Mouse (Mus musculus) hindlimb bud, embryonic 11.5 days (tissue): Measurements from ENCODE around the gene Neu3.

Experiments
- DNase-seq: peaks from one replicate; pipeline ENCODE4 v3.0.0-alpha.2; 2012; ENCODE audit warnings: low read depth, low spot score; ENCODE audit errors: extremely low spot score

The Neu3 gene

DNA sequence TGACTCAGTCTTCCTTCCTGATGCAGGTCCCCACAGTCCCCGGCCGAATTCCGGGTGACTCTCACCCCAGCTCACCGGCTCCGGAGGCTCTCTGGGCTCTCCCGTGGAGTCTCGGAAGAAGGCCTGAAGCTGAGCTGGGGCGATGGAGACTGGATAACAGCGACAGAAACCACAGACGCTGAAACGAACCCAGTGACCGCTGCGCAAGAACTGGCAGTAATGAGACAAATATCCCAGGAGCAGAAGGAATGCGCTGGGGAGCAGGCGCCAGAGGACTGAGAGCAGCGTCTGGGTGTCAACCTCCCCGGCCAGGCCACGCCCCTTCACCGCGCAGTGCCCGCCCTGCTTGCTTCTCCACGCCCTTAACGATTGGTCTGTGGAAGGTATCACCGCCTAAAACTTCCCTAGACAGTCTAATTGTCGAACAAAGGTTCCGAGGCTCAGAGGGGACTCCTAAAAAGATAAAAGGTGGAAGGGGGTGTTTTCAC is at the start of gene Neu3:
TSS of gene Neu3 (minus strand) at position 335 of the 488 bp plus-strand sequence.
- DNase-seq, result peak; percentile 76

DNA sequence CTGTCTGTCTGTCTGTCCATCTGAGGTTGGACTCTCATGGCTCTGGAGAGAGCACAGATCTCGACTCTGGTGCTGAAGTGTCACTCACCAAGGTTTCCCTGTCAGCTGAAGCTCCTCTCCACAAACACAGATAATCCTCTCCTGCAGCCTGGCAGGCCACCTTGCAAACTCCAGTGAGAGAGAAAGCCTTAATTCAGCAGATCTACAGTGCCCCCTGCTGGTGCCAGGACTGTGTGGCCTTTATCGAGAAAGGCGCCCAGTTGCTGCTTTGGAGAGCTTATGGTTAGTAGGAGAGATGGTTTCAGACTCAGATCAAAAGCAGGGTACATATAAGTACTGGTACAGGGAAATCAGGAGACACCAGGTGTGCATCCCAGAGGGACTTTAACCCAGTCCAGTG is 48.1 kb upstream of the Neu3 start:
- peak; percentile 67 for DNase-seq

DNA sequence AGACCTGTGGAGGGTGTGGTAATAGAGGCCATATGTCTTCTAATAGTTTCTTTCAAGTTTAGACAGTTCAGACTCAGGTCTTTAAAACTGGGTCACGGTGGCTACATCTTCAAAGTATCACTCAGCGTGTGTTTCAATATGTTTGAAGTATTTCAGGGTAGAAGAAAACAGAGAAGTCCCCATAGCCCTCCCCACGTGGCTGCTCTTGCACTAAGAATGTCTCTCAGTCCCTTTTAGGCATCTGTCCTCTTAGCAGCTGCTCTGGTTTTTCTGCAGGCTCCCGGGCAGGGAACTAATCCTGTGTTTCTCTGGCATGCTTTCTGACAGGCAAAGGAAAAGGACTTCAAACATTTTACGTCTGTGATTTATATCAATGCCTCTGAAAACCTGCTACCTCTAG is 47.7 kb upstream of the Neu3 start:
- no peak for DNase-seq

DNA sequence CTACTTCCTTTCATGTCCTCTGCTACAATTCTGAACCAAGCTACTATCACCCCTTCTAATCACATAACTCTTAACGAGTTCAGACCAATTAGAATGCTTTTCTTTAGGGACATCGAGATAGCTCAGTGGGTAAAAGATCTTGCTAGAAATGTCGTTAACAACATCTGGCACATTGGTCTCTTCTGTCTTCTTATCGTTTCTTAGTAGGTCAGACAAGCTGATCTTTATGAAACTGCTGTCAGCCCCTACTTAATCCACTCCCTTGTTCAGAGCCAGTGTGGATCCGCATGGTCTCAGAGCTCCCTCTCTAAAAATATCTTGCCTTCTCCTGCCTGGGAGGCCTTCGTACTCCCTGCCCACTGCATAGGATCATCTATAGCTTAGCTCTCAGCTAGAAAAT is 45.7 kb upstream of the Neu3 start:
- no peak for DNase-seq

DNA sequence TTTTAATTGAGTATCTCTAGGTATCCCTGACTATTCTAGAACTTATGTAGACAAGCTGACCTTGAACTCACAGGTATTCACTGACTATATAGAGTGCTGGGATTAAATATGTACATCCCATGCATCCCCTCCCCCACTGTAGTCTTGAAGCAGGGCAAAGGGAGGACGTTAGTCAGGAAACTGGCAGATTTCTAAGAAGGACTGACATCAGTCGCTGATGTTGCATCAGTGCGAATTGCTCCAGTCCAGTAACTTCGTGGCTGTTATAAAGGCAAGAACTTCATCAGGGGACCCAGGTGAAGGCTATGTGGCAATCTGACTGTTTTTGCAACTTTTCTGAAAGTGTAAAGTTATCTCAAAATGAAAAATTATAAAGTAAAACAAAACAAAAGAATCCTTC is 41.1 kb upstream of the Neu3 start:
- no peak for DNase-seq

DNA sequence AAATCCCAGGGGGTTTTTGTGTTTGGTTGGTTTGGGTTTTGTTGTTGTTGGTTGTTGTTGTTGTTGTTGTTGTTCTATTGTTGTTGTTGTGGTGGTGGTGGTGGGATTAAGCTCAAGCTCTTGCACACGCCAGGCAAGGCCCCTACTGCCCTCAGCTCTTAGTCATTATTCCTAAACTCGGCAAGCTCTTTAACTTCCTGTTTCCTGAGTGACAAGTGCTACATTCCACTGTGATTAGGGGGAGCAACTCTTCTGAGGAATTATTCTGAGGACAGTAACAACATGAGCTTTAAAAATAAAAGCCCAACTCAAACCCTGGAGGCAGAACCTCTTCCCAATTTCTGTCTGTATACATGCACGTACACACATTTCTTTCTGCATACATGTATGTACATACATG is 37.0 kb upstream of the Neu3 start:
- no peak for DNase-seq

DNA sequence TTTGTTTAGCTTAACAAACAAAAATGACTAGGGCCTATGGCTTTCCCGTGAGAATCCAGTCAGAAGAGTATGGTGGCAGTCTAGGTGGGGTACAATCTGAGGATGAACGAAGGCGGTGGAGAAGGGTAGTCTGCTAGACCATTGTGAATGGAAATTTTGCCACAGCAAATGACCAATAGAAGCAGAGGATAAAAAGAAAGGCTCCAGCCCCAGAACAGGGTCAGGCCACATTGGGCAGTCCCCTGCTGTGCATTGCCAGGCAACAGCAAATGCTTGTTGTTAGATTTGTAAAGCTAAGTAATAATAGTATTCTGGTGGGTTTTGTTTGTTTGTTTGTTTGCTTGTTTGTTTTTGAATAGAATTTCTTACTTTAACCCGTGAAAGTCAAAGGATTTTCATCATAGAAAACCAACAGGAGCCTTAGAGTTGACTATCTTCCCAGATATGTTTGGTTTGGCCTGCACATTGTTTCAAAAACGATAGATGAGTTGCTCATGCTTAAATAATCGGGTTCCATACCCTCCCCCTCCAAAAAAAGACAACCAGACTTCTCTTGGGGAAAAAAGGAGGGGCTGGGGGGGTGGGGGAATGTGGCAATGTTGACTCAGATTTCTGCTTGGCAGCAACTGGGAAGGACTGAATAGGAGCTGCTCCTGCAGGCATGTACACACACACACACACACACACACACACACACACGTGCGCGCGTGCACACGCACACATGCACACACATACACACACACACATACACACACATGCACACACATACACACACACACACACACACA is 36.2 kb upstream of the Neu3 start:
- no peak for DNase-seq

DNA sequence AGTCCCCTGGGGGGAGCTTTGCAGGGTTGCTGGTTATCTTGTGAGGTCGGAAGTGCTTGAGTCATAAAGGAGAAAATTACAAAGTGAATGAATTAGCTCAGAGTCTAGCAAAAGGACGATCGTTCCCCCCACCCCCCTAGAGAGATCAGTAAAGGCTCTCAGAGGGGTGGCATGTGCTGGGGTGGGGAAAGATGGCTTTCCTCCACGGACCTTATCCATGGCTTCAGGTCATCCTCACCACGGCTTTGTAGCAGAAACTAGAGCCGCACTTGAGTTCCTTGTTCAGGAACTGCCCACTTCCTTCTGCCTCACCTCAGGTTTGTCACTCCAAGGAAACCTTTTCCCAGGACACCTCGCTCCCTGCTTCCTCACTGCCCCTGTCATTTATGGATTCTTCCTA is 35.1 kb upstream of the Neu3 start, which contains the start of gene Spcs2:
TSS of gene Spcs2 (minus strand) at position 101 of the 400 bp plus-strand sequence.
- no peak for DNase-seq

DNA sequence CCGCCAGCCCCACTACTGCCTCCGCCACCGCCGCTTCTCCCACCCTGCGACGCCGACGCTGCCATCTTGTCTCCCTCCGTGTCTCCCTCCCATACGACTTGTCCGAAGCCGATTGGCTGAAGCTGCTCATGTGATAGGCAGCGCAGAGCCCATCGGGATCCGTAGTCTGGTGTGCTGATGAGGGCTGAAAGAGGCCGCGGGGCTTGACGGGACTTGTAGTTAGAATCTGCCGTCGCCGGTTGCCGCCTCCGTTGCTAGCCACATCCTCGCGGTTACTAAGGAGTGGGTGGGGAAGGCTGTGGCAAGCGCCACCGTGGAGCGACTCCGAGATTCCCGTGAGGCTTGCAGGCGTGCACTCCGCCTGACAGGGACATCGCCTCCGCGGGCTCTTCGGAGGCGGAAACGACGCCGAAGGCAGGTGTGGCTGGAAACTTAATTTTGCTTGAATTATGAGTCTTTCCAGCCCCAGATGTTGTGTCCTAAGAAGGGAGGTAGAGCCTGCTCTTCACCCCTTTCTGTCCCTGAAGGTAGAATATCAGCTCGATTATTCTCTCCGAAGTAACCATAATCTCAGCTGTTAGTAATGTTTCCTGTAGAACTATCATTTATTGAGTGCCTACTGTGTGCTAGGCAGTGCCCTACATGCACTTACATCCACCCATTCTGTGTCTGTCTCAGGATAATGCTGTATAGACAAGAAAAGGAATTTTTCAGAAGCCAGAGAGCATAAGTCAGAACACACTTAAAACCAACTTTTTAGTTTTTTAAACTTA is 30.8 kb upstream of the Neu3 start, which contains the start of gene Xrra1:
TSS of gene Xrra1 (plus strand) at position 304 of the 773 bp plus-strand sequence.
- peak; percentile 94 for DNase-seq

DNA sequence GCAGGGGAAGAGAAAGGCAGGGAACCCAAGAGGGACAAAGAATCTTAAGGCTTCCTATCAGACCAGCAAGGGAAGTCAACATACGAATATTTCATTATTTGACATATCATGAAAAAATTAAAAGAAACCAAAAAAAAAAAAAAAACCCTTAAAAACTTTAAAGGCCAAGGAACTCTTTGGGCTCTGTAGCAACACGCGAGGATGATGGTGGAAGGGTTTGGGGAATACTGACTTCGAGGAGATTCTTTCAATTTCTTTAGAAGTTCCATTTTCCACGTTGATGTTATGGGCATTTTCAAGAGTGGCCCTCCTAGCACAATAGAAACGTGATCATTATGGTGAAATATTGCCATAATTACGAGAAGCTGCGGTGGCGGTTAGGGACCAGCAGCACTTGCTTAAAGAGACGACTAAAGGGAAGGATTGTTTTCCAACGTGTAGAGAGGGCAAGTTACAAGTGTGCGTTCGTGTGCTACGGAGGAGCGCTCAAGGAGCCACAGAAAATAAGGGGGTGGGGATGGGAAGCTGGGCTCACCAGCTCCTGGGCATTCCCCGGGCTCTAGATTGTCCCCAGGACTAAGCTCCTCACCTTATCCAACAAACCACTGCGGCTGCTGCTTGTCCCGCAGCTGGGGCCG is 30.1 kb upstream of the Neu3 start:
- no peak for DNase-seq

DNA sequence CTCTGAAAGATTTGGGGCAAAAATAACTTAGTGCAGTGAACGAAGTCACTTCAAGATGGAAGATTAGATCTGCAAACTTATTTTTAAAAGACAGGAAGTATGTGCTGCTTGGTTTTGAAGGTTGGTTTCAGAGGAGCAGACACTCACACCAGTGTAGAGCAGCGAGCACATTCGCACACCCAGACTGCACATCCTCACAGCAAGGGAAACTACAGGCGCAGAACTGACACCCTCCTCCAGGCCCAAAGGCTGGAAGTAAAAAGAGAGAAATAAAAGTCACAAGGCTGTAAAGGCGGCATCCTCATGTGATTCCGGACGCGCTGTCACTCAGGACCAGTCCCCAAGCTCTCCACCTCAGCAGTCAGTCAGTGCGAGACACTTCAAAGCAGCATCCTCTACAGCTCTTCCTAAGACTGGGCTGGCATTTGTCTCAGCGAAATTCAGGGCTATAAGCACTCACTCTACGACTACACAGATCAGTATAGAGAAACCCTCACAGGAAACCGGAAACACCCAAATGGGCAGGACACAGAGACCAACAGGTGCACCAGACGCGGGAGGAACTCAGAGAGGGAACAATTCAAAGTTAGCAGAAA is 28.1 kb upstream of the Neu3 start:
- no peak for DNase-seq

DNA sequence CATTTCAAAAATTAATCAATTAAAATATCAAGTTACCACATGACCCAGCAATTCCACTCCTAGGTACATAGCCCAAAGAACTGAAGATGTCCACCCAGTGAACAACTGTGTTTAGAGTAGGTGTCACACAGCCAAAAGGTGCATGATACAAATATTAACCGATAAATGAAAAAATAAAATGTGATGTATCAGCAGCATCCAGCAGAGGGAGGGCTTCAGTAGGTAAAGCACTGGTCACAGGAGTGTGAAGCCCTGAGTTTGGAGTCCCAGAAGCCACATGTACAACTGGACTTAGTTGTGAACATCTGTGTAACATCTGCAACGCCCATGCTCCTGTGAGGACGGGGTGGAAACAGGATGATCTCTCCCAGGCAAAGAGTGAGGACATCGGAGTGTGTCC is 26.1 kb upstream of the Neu3 start:
- DNase-seq, result no peak

DNA sequence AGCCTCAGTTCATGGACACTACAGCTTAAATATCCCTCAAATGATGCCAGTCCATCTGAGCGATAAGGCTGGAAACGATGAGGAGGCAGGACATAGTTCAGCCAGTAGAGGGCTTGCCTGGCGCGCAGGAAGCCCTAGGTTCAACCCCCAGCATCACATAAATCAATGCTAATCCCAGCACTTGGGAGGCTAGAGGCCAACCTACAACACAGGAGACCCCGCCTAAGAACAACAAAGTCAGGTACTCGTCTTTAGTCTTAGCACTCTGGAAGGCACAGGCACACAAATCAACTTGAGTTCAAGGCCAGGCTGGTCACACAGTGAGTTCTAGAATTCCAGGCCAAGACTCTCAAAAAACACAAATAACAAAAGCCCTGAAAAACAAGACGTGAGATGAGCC is 25.1 kb upstream of the Neu3 start:
- no peak for DNase-seq

DNA sequence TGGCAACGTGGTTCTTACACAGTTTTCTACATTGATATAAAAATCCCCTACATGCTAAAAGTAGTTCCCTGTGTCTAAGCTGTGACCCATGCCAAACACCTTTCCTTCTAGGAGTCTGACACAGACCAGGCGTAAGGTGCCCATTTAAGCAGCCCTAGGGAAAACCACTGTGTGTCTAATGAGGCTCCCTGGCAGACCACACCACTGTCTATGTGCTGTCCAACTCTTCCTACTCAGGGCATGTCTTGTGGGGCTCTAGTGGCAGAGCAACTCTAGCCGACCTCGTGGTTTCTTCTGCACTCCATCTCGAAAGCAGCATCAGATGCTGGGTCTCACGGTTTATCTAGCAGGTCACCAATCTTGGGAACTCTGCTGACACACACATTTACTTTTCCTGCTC is 23.4 kb upstream of the Neu3 start:
- DNase-seq, result no peak

DNA sequence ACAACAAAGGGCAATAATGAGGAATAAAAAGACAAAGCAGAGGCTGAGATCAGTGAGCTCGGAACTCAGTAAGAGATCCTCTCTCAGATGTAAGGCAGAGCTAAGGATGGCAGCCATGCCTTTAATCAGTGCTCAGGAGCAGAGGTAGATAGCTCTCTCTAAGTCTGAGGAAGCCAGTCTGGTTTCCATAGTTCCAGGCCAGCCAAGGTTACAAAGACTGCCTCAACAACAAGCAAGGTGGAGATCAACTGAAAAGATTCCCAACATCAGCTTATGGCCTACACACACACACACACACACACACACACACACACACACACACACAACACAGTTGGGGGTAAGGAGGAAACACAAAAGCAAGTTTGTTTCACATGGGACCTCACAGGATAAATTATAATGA is 22.9 kb upstream of the Neu3 start:
- no peak for DNase-seq

DNA sequence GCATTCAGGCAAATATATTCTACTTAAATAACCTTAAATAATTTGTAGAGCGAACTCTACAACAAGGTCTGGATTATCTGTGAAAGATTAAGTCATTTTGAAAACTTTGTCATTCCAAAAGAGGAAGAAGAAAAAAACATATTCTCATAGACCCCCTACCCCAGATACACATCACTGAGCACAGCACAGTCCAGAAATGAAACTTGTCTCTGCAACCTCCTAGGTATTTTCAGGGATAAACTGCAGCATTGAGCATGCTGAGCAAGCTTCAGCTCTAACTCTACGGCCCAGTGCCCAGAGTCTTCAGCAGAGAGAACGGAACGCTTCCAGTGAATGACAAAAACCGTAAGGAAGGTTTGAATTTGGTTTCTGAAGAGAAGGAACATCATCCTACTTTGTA is 22.3 kb upstream of the Neu3 start:
- DNase-seq, result no peak

DNA sequence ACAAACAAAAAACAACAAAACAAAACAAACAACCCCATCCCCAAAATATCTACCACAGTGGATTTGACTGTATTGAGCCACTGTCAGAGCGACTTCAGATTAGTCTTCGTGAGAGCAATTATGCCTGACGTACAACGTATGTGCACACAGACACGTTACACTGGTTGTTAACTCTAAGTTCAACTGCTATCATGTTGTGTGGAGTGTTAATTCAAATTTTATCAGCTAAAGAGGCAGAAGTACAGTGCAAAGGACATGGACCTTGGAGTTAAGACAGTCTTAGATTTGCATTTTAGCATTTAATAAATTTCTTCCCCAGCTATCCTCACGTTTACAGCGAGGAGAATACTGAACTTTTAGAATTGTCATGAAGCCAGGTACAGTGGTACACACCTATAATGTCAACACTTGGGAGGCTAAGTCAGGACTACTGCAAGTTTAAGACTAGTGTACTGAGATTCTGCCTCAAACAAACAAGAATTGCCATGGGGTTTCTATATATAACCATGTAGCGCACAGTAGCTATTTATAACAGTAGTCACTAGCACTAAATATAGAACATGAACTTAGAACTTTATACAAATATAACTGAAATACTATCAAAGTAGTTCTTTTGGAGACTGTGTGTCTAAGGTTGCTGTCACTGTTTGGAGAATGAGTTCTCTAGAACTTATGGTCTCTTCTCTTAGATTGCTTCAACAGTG is 17.5 kb upstream of the Neu3 start:
- DNase-seq, result no peak

DNA sequence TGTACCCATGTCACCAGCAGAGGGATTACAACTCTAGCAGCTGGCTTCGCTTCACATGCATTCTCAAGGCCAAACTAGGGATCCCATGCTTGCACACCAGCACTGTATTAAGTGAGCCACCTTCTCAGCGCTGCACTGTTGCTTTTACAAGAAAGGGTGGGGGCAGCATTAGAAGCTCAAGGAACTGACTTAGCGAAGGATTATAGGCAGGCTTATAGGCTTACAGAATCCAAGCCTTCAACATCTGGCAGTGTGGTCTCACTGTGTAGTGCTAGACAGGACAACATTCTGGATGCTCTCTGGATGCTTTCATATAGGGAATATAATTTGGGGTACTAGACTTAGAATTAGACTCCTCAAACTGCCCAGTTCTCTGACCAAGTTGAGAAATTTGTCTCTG is 10.0 kb upstream of the Neu3 start:
- no peak for DNase-seq

DNA sequence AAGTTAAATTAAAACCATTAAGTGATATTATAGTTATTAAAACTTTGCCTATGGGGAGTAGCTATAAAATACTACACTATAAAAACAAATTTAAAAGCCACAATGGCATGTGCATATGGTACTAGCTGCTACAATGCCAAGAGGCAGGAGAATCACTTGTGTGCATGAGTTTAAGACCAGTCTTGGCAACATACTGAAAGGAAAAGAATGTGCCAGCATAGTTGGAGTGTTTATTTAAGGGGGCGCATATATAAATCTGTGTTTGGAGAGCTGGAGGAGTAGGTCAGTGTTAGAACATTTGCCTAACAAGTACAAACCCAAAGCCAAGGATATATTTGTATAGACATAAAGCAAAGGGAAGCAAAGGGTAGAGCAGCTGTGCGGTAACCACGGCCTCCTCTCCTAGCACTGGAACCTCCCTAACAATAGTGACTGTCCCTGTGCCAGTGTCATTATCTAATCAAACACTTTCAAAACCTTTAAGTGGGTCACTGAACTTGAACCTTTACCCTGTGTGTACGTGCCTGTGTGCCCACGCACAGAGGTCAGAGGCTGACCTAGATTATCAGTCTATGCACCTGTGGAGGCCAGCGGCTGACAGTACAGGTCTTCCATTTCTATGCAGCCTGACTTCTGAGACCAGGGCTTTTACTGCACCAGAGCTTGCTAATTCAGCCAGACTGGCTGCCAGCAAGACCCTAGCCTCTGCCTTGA is 9.3 kb upstream of the Neu3 start:
- DNase-seq, result no peak

DNA sequence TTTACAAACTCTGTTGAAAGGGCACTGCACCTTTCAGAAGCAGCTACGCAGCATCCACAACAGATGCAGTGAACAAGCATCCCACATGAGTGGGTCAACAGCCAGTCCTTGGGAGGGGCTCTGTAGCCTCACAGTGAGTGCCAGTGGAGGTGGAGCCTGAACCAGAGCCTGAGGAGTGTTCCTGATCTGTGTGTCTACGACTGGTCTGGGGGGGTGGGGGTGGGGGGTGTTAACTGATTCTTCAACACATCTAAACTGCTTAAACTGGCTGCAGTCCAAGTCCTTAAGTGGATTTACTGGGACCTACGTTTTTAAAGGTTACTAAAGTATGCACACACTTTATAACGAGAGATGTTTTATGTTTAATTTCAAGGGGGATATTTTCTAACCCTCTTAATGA is 8.6 kb upstream of the Neu3 start:
- DNase-seq, result no peak
